Mouse (Mus musculus) ES-E14 (cell line): Measurements from ENCODE around the gene Tmem198b. TPM values are rescaled to one million over a fixed set of nuclear protein-coding genes. Genes with fewer than 3 reads are reported as not detected.

Experiments
- DNase-seq: peaks from one replicate; pipeline ENCODE4 v3.0.0-alpha.2; 2013; ENCODE audit warnings: low read depth, low spot score
- H3K27ac ChIP-seq: 2 replicates; pipeline ENCODE4 v1.5.1; 2012; ENCODE audit warnings: low read depth, mild to moderate bottlenecking, low read length, moderate library complexity, mixed read lengths; ENCODE audit not compliant: poor library complexity, insufficient read depth, severe bottlenecking
- H3K36me3 ChIP-seq: 2 replicates; pipeline ENCODE4 v1.6.1; 2012; ENCODE audit warnings: mild to moderate bottlenecking, low read length, moderate library complexity, mixed read lengths; ENCODE audit not compliant: control insufficient read depth, poor library complexity, insufficient read depth, severe bottlenecking
- H3K4me1 ChIP-seq, 2 experiments: fragments of 150-350 bp in 1 of 2; sonication (generic) in 1 of 2; 2 replicates each; pipeline ENCODE4 v1.6.1; 2012; ENCODE audit warnings: low read length in 2 of 2, mild to moderate bottlenecking in 1 of 2, mixed read lengths in 1 of 2; ENCODE audit not compliant: control insufficient read depth in 2 of 2, insufficient read depth in 2 of 2, poor library complexity in 1 of 2
- H3K4me3 ChIP-seq, 2 experiments: fragments of 150-350 bp in 1 of 2; sonication (generic) in 1 of 2; 2 replicates each; pipeline ENCODE4 v1.5.1; 2012; ENCODE audit warnings: low read length in 2 of 2, low read depth in 1 of 2, mild to moderate bottlenecking in 1 of 2, mixed read lengths in 1 of 2; ENCODE audit not compliant: insufficient read depth in 1 of 2, poor library complexity in 1 of 2, severe bottlenecking in 1 of 2
- H3K9ac ChIP-seq: 2 replicates; pipeline ENCODE4 v1.6.1; 2012; ENCODE audit warnings: low read depth, mild to moderate bottlenecking, low read length, mixed read lengths; ENCODE audit not compliant: poor library complexity, insufficient read depth, severe bottlenecking
- H3K9me3 ChIP-seq: fragments of 150-350 bp; sonication (generic); 2 replicates; pipeline ENCODE4 v1.6.1; 2012; ENCODE audit warnings: low read depth, mild to moderate bottlenecking, low read length; ENCODE audit not compliant: control insufficient read depth, insufficient read depth
- CHD2 ChIP-seq: IDR thresholded peaks from 2 replicates; pipeline ENCODE4 v1.6.1; 2014; ENCODE audit warnings: mild to moderate bottlenecking, low read depth, low read length, inconsistent platforms
- HCFC1 ChIP-seq: IDR thresholded peaks from 2 replicates; pipeline ENCODE4 v1.6.1; 2012; ENCODE audit warnings: low read length, inconsistent platforms, borderline replicate concordance; ENCODE audit not compliant: insufficient read depth
- MAFK ChIP-seq: IDR thresholded peaks from 2 replicates; pipeline ENCODE4 v1.6.1; 2014; ENCODE audit warnings: mild to moderate bottlenecking, low read depth, low read length, inconsistent platforms; ENCODE audit not compliant: insufficient read depth
- ZC3H11A ChIP-seq: IDR thresholded peaks from 2 replicates; pipeline ENCODE4 v1.6.1; 2012; ENCODE audit warnings: low read depth, mild to moderate bottlenecking, inconsistent platforms, low read length, borderline replicate concordance
- ZNF384 ChIP-seq: IDR thresholded peaks from 2 replicates; pipeline ENCODE4 v1.6.1; 2012; ENCODE audit warnings: low read depth, low read length, inconsistent platforms
- in situ Hi-C, 2 experiments: fragments of 600-800 bp; cut with MboI; formaldehyde crosslinking; loops; one replicate each; pipeline ENCODE4 v1.15.1; 2025; ENCODE audit warnings: low sequenced_read_pairs in 2 of 2, inconsistent platforms in 1 of 2; ENCODE audit not compliant: unreplicated experiment in 2 of 2
- total RNA-seq: library from RNA; depleted of rRNA; stranded (reverse); fragments of 300-350 nt; gene quantifications from 2 replicates; pipeline ENCODE4 v1.2.3, GENCODE M21; 2012

Gene Tmem198b
- total RNA-seq, 1 experiment, result 7.7 TPM

GRCm38 (mm10) chr10:128790398-128791124 lies 13.6 kb downstream of the Tmem198b start, which contains the start of gene Mmp19:
Gene Mmp19, plus strand, starts transcription at chr10:128790910.
- TF ChIP-seq ZNF384, result no peak
- no peak for TF ChIP-seq MAFK
- no peak for TF ChIP-seq ZC3H11A
- no peak for TF ChIP-seq CHD2
- no peak for TF ChIP-seq HCFC1
- Histone ChIP-seq H3K27ac (no peak within 1 kb of the TSS), H3K9ac (no peak within 1 kb of the TSS), H3K36me3 (no peaks in the 10 kb centered on the region), H3K9me3 (no peaks in the 10 kb centered on the region), H3K4me3 (no peak within 1 kb of the TSS), H3K4me1 (no peaks in the 10 kb centered on the region; a peak in 2 of 4 replicates)
- DNase-seq, result no peak
- in situ Hi-C loops, result no loop called here

GRCm38 (mm10) chr10:128780200-128780599 lies 24.0 kb downstream of the Tmem198b start:
- Histone ChIP-seq H3K4me3 (no peak overlapping the region), H3K4me1 (no peaks in the 10 kb centered on the region), H3K36me3 (no peaks in the 10 kb centered on the region), H3K9me3 (0 out of 2 replicates have a peak, but pooled peaks cover 1% of the 10 kb centered on the region), H3K9ac (no peak overlapping the region), H3K27ac (no peak overlapping the region)
- no peak for DNase-seq
- in situ Hi-C loops, result no loop called here
- TF ChIP-seq HCFC1 (no peak), ZNF384 (no peak), ZC3H11A (no peak), CHD2 (no peak), MAFK (no peak)

- no peak overlapping the region for H3K4me3 ChIP-seq
- no peak overlapping the region for H3K27ac ChIP-seq
- no peaks in the 10 kb centered on the region for H3K4me1 ChIP-seq
- in situ Hi-C loops, result no loop called here
- no peak overlapping the region for H3K9ac ChIP-seq
- no peak for DNase-seq
- H3K9me3 ChIP-seq, result 0 out of 2 replicates have a peak, but pooled peaks cover 1% of the 10 kb centered on the region
- TF ChIP-seq MAFK, result no peak
- TF ChIP-seq CHD2, result no peak
- no peak for TF ChIP-seq HCFC1
- TF ChIP-seq ZC3H11A, result no peak
- TF ChIP-seq ZNF384, result no peak
- H3K36me3 ChIP-seq, result no peaks in the 10 kb centered on the region
These were observed 25.0 kb downstream of the Tmem198b start for GRCm38 (mm10) chr10:128779011-128779795.

GRCm38 (mm10) chr10:128778441-128778840 lies 25.7 kb downstream of the Tmem198b start:
- Histone ChIP-seq H3K4me1 (no peaks in the 10 kb centered on the region), H3K36me3 (no peaks in the 10 kb centered on the region), H3K27ac (no peak overlapping the region), H3K9me3 (0 out of 2 replicates have a peak, but pooled peaks cover under 1% of the 10 kb centered on the region), H3K9ac (no peak overlapping the region), H3K4me3 (no peak overlapping the region)
- TF ChIP-seq HCFC1 (no peak), ZC3H11A (no peak), CHD2 (no peak), MAFK (no peak)
- no peak for DNase-seq
- in situ Hi-C loops, result no loop called here
